Mouse (Mus musculus) myocyte (in vitro differentiated cells): ENCODE measurements around the gene Exosc6. TPM values are rescaled to one million over a fixed set of nuclear protein-coding genes. Genes with fewer than 3 reads are reported as not detected.
"Not testable (repeated sequence)": the region's sequence is repeated elsewhere in the genome, so short reads cannot be mapped to it uniquely, and the experiment has no call there.

Experiments
- H3K27me3 ChIP-seq: one replicate; pipeline ENCODE4 v1.6.1; 2011; ENCODE audit not compliant: control insufficient read depth, insufficient read depth, insufficient read length
- H3K36me3 ChIP-seq: one replicate; pipeline ENCODE4 v1.6.1; 2011; ENCODE audit not compliant: control insufficient read depth, insufficient read depth
- H3K4me2 ChIP-seq: one replicate; pipeline ENCODE4 v1.6.1; 2011; ENCODE audit warnings: low read depth, control low read depth
- H3K4me3 ChIP-seq: one replicate; pipeline ENCODE4 v1.5.1; 2011; ENCODE audit warnings: mild to moderate bottlenecking, control low read depth, moderate library complexity
- H3K79me2 ChIP-seq: one replicate; pipeline ENCODE4 v1.6.1; 2011; ENCODE audit not compliant: control insufficient read depth, insufficient read depth
- H3ac ChIP-seq: one replicate; pipeline ENCODE4 v1.6.1; 2011; ENCODE audit not compliant: control insufficient read depth, insufficient read length
- CEBPB ChIP-seq: IDR thresholded peaks from 2 replicates; pipeline ENCODE4 v1.6.1; 2011; ENCODE audit warnings: mild to moderate bottlenecking, moderate library complexity; ENCODE audit not compliant: poor library complexity, insufficient read depth, severe bottlenecking
- E2F4 ChIP-seq: IDR thresholded peaks from one replicate; pipeline ENCODE4 v1.6.1; 2011; ENCODE audit warnings: mild to moderate bottlenecking, control low read depth, moderate library complexity; ENCODE audit not compliant: insufficient read depth
- MAX ChIP-seq: IDR thresholded peaks from one replicate; pipeline ENCODE4 v1.6.1; 2011; ENCODE audit warnings: low read depth, mild to moderate bottlenecking, control low read depth
- MYOD1 ChIP-seq, 3 experiments: IDR thresholded peaks; one replicate each; pipeline ENCODE4 v1.6.1; 2011; ENCODE audit warnings: control low read depth in 2 of 3, low read depth in 2 of 3, mild to moderate bottlenecking in 2 of 3, moderate library complexity in 1 of 3; ENCODE audit not compliant: insufficient read length in 2 of 3, control insufficient read depth in 1 of 3
- MYOG ChIP-seq, 3 experiments: IDR thresholded peaks; one replicate each; pipeline ENCODE4 v1.6.1; 2011; ENCODE audit warnings: control low read depth in 2 of 3, low read depth in 2 of 3, mild to moderate bottlenecking in 2 of 3; ENCODE audit not compliant: insufficient read length in 2 of 3, control insufficient read depth in 1 of 3, insufficient read depth in 1 of 3
- POLR2A ChIP-seq: IDR thresholded peaks from one replicate; pipeline ENCODE4 v1.6.1; 2011; ENCODE audit warnings: low read depth, mild to moderate bottlenecking, control low read depth, moderate library complexity; ENCODE audit not compliant: insufficient read length
- POLR2AphosphoS2 ChIP-seq: IDR thresholded peaks from one replicate; pipeline ENCODE4 v1.6.1; 2011; ENCODE audit warnings: low read depth, control low read depth; ENCODE audit not compliant: insufficient read length
- REST ChIP-seq: IDR thresholded peaks from one replicate; pipeline ENCODE4 v1.6.1; 2011; ENCODE audit warnings: mild to moderate bottlenecking, control low read depth, moderate library complexity; ENCODE audit not compliant: insufficient read depth, insufficient read length
- SRF ChIP-seq: IDR thresholded peaks from one replicate; pipeline ENCODE4 v1.6.1; 2011; ENCODE audit warnings: low read depth; ENCODE audit not compliant: control insufficient read depth, insufficient read length
- TCF12 ChIP-seq: IDR thresholded peaks from one replicate; pipeline ENCODE4 v1.6.1; 2011; ENCODE audit warnings: mild to moderate bottlenecking, control low read depth; ENCODE audit not compliant: poor library complexity, insufficient read depth, severe bottlenecking
- TCF3 ChIP-seq: IDR thresholded peaks from one replicate; pipeline ENCODE4 v1.6.1; 2011; ENCODE audit warnings: low read depth, control low read depth; ENCODE audit not compliant: insufficient read length
- USF1 ChIP-seq: IDR thresholded peaks from one replicate; pipeline ENCODE4 v1.6.1; 2011; ENCODE audit warnings: low read depth, mild to moderate bottlenecking, control low read depth, moderate library complexity
- polyA plus RNA-seq: library from polyadenylated mRNA; unstranded; fragments of >200 nt; fragmentation: generic; extraction: Trizol; gene quantifications from one replicate; pipeline ENCODE4 v1.2.1, GENCODE M21; 2012; ENCODE audit warnings: missing spikeins

The Exosc6 gene
- polyA plus RNA-seq, 1 experiment = not detected

DNA sequence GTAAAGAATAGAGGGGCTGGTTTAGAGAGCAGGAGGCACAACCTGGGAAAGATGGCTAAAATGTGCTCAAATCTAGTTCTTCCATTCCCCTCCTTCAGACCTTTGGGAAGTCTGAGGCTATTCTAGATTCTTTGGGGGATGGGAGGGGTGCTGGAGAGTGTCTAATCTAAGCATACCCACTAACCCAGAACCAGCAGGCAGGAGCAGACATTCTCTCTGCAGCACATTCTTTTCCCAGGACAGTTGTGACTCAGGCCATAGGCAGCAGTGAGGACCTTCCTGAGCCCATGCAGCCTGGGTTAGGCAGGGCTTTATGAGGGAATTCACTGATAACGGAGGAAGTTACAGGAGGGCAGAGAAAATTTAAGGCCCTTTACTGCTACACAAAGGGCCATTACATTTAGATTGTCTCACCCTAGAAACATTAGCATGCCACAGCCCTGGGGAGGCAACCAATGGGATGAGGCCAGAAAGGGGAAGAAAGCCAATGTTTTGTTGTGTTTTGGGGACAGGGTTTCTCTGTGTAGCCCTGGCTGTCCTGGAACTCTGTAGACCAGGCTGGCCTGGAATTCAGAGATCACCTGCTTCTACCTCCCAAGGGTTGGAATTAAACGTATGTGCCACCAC is 2.9 kb downstream of the Exosc6 start:
- no peak overlapping the region for H3K4me3 ChIP-seq
- H3K36me3 ChIP-seq = peaks cover 10% of the 10 kb centered on the region
- H3K27me3 ChIP-seq = no peaks in the 10 kb centered on the region
- no peak overlapping the region for H3ac ChIP-seq
- TF ChIP-seq POLR2AphosphoS2 (peak; percentile 24), CEBPB (no peak)
- H3K4me2 ChIP-seq = peak overlapping the region; percentile 12
- peaks cover 11% of the 10 kb centered on the region for H3K79me2 ChIP-seq

DNA sequence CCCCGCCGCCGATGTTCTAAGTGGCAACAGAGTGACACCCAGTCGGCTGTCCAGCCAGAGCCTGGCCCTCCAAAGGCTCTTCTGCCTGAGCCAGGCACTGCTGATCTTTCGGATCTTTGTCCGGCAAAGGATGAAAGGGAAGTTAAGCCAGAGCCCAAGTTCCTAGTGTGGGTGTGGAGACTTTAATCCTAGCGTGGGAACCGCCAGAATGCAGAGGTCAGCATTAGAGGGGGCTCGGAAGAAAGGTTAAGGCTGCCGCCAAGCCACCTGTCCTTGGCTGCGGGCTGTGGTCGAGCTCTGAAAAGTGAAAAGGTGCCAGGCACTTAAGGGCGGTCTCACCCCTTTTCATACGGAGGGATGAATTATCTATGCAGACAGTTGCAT is 5.5 kb downstream of the Exosc6 start:
- H3K4me2 ChIP-seq = peak overlapping the region; percentile 90
- no peaks in the 10 kb centered on the region for H3K36me3 ChIP-seq
- TF ChIP-seq MYOD1 (IDR thresholded peaks at IDR 0.05; ENCODE audit: control insufficient read depth in 1 of 3, insufficient read length in 2 of 3, low read depth in 2 of 3) (peak in 1 of 3 experiments; percentile 65), MYOG (IDR thresholded peaks at IDR 0.05; ENCODE audit: control insufficient read depth in 1 of 3, insufficient read depth in 1 of 3, insufficient read length in 2 of 3, low read depth in 2 of 3) (peak in 1 of 3 experiments; percentile 20), E2F4 (no peak)
- H3K79me2 ChIP-seq = peaks cover 11% of the 10 kb centered on the region
- H3K27me3 ChIP-seq = no peaks in the 10 kb centered on the region
- H3K4me3 ChIP-seq = peak overlapping the region; percentile 47
- H3ac ChIP-seq = peak overlapping the region; percentile 14

DNA sequence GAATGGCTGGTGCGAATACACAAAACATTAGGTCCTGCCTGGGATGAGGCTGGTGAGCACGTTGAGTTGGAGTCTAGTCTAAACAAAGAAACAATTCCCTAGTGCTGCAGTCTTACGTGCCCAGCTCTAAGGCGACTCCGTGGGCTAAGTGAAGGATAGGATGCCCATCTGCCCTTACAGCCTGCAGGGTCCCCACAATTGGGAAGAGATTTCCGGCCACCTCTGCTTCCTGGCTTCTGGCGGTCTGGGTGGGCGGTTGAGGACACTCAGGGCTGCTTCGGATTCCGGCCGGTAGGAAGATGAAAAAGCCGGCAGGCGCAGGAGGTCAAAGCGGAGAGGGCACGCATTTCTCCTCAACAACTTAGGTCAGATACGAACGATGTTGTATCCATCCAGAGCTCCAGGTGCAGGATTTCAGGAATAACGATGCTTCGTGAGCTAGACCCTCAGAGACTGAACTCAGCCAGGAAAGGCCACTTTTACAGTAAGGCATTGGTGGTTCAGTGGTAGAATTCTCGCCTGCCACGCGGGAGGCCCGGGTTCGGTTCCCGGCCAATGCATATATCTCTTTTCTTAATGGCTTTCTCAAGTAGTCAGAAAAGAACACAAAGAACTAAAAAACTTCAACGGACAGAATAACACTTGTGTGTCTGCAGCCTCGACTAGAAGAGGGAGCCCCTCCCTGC is 6.1 kb downstream of the Exosc6 start:
- H3K79me2 ChIP-seq = peaks cover 9% of the 10 kb centered on the region
- no peaks in the 10 kb centered on the region for H3K36me3 ChIP-seq
- H3K4me2 ChIP-seq = peak overlapping the region; percentile 90
- H3K27me3 ChIP-seq = no peaks in the 10 kb centered on the region
- H3K4me3 ChIP-seq = peak overlapping the region; percentile 47
- peak overlapping the region; percentile 14 for H3ac ChIP-seq
- no peak for TF ChIP-seq MAX
- peak; percentile 33 for TF ChIP-seq E2F4

DNA sequence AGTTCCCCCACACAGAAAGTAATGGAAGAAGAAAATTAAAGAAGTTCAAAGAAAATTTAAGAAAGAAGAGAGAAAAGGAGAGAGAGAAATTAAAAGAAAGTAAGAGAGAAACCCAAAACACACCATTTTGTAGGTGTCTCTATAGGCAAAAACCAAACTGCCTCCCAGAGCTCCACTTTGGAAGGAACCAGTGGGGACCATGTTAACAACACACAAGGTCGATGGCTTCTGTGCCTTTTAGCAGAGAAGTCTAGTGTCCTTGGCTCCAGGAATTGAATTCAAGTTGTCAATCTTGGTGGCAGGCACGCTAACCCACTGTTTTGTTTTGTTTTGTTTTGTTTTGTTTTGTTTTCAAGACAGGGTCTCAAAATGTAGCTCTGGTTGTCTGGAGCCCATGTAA is 6.8 kb downstream of the Exosc6 start:
- H3ac ChIP-seq = no peak overlapping the region
- peaks cover 3% of the 10 kb centered on the region for H3K79me2 ChIP-seq
- peak overlapping the region; percentile 90 for H3K4me2 ChIP-seq
- TF ChIP-seq E2F4 (no peak), MYOD1 (IDR thresholded peaks at IDR 0.05; ENCODE audit: control insufficient read depth in 1 of 3, insufficient read length in 2 of 3, low read depth in 2 of 3) (no peak)
- H3K36me3 ChIP-seq = no peaks in the 10 kb centered on the region
- peak overlapping the region; percentile 47 for H3K4me3 ChIP-seq
- no peaks in the 10 kb centered on the region for H3K27me3 ChIP-seq

DNA sequence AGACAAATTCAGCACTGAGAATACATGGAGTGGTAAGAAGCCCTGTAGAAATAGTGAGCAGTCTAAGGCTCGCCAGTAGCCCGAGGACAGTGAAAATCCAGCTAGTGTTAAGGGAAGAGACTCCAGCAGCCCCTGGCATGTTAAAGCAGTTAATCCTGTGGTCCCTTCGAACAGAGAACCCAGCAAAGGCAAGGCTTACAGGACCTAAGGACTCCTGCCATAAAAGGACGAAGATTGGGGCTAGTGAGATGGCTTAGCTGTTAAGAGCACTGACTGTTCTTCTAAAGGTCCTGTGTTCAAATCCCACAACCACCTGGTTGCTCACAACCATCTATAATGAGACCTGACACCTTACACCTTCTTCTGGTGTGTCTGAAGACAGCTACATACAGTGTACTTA is 10.2 kb downstream of the Exosc6 start:
- Histone ChIP-seq H3K36me3 (no peaks in the 10 kb centered on the region), H3K4me2 (peak overlapping the region; percentile 48), H3K79me2 (no peaks in the 10 kb centered on the region), H3K27me3 (no peaks in the 10 kb centered on the region), H3ac (no peak overlapping the region), H3K4me3 (no peak overlapping the region)
- TF ChIP-seq MYOG (IDR thresholded peaks at IDR 0.05; ENCODE audit: control insufficient read depth in 1 of 3, insufficient read depth in 1 of 3, insufficient read length in 2 of 3, low read depth in 2 of 3) = no peak
- no peak for TF ChIP-seq REST
- no peak for TF ChIP-seq E2F4
- no peak for TF ChIP-seq CEBPB
- no peak for TF ChIP-seq MAX
- no peak for TF ChIP-seq POLR2A
- no peak for TF ChIP-seq MYOD1 (IDR thresholded peaks at IDR 0.05; ENCODE audit: control insufficient read depth in 1 of 3, insufficient read length in 2 of 3, low read depth in 2 of 3)
- TF ChIP-seq POLR2AphosphoS2 = no peak
- no peak for TF ChIP-seq SRF
- TF ChIP-seq TCF3 = no peak
- no peak for TF ChIP-seq USF1
- no peak for TF ChIP-seq TCF12

DNA sequence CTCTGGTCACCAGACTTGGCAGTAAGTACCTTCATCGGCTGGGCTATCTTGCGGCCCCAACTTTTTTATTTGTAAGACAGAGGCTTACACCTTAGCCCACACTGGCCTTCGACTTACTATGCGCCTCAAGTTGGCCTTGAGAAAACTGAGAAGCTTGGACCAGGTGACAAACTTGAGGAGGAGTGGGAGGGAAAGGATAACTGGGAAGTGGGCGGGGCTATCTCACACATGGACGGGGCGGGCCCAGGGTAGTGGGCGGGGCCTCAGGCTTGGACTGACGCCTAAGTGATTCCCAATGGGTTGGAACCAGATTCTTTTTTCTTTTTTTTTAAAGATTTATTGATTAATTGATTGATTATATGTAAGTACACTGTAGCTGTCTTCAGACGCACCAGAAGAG is 11.3 kb downstream of the Exosc6 start:
- no peak overlapping the region for H3ac ChIP-seq
- no peaks in the 10 kb centered on the region for H3K79me2 ChIP-seq
- no peaks in the 10 kb centered on the region for H3K27me3 ChIP-seq
- TF ChIP-seq CEBPB (no peak), MYOG (IDR thresholded peaks at IDR 0.05; ENCODE audit: control insufficient read depth in 1 of 3, insufficient read depth in 1 of 3, insufficient read length in 2 of 3, low read depth in 2 of 3) (no peak), POLR2A (no peak), REST (no peak), E2F4 (no peak), TCF3 (no peak), MYOD1 (IDR thresholded peaks at IDR 0.05; ENCODE audit: control insufficient read depth in 1 of 3, insufficient read length in 2 of 3, low read depth in 2 of 3) (no peak), USF1 (no peak), TCF12 (no peak)
- H3K4me3 ChIP-seq = no peak overlapping the region
- peak overlapping the region; percentile 12 for H3K4me2 ChIP-seq
- no peaks in the 10 kb centered on the region for H3K36me3 ChIP-seq

DNA sequence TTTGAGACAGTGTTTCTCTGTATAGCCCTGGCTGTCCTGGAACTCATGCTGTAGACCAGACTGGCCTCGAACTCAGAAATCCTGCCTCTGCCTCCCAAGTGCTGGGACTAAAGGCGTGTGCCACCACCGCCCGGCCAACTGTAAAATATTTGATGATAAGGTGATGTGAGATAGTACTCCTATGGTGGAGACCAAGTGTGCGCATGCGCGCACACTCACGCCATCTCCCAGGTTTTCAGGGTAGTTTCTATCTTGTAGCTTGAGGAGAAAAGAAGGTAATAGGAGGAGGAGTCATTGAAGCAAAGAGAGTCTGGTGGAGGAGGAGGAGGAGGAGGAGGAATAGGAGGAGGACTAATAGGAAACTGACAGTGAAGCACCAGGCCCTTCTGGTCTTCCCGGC is 12.5 kb downstream of the Exosc6 start:
- H3K27me3 ChIP-seq, H3K79me2 ChIP-seq, H3K36me3 ChIP-seq, H3ac ChIP-seq, H3K4me2 ChIP-seq, H3K4me3 ChIP-seq: not testable (repeated sequence)
